Mouse (Mus musculus) retina, postnatal 7 days (tissue): ENCODE data around the gene Mafb.

Source experiments
- DNase-seq: peaks from one replicate; pipeline ENCODE4 v3.0.0-alpha.2; 2012; ENCODE audit warnings: low read depth, low spot score

Gene Mafb

DNA sequence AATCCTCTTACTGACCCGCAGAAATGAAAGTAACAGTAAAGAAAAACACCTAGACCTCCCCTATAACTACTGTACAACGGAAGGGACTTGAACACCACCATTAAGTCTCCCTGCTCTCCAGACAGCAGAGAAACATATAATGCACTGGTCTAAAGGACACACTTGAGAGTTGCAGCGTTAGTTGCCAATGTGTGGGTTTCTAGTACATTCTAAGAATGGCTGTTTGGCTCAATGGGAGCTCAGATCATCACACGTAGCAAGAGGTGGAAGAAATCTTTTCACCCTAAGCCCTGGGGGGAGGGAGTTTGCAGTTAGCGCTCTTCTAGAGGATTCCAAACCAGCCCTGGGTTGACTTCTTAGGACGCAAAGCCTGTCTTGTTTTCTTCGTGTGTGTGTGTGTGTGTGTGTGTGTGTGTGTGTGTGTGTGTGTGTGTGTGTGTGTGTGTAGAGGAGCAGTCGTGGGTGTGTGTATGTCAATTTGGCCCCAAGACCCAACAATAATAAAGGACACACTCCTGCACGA, 2.7 kb downstream of the Mafb start:
- DNase-seq, result no peak

DNA sequence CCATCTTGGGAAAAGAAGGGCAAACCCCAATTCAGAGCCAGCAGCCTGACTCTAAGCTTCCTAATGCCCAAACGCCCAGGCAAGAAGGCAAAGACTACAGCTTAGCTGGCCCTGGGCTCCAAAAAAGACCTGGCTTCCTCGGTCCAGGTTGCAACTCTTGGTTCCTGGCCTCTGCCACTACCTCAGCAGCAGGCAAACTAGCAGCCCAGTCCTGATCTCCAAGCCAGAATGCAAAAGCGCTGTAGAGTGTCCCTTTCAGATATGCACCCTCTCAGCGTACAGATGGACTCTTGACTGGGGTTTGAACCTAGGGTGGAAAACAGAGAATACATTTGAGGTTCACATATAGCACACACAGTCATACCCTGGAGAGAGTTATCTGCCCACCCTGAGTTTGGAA, 3.7 kb downstream of the Mafb start:
- DNase-seq, result no peak

DNA sequence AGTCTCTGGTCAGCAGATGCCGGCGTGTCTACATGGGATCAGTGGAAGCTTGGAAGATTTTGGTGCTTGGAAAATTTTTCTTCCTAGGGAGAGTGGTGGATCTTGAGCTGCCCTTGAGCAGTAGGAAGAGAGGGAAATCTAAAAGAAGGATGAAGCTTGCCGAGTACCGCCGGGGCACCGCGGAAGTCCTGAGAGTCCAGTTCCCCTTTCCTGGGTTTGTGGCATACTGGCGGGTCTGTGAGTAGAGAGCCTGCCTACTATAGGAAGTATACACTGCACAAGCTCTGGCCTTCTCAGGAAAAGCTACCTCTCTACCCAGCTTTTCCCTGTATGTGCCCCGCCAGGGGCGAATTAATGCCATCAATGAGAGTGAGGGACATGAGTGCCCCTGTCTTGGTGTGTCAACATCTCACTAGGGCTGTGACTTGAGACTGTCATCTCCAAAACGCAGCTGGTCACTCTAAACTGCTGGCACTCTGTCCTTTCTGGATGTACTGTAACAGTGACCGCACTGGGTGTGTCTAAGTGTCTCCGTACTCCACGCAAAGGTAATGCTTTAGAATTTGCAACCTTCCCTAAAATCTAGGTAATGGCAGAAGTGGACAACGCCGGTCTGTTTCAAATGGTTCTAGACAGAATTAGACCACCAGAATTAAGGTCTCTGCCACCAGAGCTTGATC, 5.3 kb downstream of the Mafb start:
- DNase-seq, result no peak

GRCm38 (mm10) chr2:160360234-160360874, 6.5 kb downstream of the Mafb start:
- no peak for DNase-seq

DNA sequence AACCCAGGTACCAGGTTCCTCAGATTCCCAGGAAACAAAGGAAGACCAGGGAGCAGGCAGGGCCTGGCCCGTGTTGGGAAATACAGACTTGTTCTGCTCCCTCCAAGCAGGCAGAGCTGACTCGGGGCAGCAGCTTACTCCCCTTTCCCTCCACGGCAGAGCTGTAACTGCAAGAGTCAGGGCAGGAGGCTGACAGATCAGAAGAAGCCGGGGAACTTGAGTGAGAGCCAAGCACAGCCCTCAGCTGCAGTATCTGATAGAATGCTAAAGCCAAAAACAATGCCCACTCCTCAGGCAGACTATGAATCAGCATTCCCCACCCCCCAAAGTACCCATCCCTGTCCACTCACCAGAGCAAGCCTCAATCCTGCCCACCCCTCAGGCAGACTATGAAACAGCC, 8.0 kb downstream of the Mafb start:
- no peak for DNase-seq

- no peak for DNase-seq
Measured at GRCm38 (mm10) chr2:160357442-160357841, 9.4 kb downstream of the Mafb start.

- no peak for DNase-seq
Measured at GRCm38 (mm10) chr2:160356132-160356531, 10.7 kb downstream of the Mafb start.

GRCm38 (mm10) chr2:160354319-160354718, 12.5 kb downstream of the Mafb start:
- DNase-seq, result no peak

DNA sequence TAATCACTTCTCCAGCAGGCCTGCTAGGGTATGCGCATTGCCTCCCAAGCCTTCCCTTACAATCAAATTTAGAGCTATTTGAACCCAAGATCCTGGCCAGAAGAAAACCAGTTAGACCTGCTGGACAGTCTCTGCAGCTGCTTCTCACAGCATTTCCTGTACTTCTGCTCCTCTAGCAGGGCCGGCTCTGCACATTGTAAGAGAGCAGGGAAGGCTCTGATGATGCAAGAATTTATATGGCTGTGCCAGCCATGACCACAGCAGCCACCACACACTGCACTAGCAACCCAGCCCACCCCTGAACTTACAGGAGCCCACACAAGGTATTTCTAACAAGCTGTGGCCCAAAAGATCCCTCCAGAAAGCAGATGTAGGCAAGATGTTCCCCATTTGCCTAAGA, 13.3 kb downstream of the Mafb start:
- DNase-seq, result no peak

GRCm38 (mm10) chr2:160351038-160351574, 15.8 kb downstream of the Mafb start:
- no peak for DNase-seq

DNA sequence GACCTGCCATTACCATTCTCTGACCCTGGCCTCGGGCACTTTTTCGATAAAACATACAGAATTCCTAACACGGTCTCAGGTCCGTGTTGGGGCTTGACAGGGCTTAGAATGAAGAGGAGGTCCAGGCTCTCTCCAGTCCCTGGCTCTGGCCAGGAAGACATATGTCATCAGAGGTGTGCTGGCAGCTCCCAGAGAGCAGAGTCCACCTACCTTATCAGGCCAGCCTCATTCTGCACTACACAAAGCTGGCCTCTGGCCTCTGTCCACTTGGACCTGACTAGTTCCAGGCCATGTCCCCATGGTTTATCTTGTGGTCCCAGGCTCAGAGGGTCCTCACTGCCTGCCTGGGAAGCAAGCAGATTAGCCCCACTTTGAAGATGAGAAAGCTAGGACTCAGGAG, 17.3 kb downstream of the Mafb start:
- no peak for DNase-seq

GRCm38 (mm10) chr2:160348796-160349195, 18.1 kb downstream of the Mafb start:
- DNase-seq, result no peak

DNA sequence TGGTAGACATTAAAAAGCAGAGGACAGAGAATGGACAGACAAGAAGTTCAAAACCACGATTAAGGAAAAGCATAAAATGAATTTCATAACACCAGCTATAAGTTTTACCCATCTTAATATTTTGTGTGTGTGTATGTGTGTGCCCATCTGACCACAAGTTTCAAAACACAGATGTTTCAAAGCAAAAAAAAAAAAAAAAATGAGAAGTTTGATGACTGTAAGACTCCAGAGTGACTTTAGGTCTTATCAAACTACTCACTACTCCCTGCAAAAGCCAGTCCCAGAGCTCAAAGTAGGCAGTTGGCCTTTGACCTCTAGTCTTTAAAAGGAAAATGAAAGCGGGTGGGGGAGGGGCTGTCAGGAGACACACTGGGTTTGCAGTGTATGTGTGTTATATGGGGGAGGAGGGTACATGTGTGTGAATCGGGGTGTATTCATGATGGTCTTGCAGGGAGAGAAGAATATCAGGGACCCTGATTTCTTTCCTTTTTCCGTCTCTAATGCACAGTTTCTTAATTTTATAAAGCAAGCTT, 18.7 kb downstream of the Mafb start:
- no peak for DNase-seq

- no peak for DNase-seq
Measured at GRCm38 (mm10) chr2:160345644-160346043, 21.2 kb downstream of the Mafb start.

- DNase-seq, result no peak
Measured at GRCm38 (mm10) chr2:160340121-160340520, 26.7 kb downstream of the Mafb start.

DNA sequence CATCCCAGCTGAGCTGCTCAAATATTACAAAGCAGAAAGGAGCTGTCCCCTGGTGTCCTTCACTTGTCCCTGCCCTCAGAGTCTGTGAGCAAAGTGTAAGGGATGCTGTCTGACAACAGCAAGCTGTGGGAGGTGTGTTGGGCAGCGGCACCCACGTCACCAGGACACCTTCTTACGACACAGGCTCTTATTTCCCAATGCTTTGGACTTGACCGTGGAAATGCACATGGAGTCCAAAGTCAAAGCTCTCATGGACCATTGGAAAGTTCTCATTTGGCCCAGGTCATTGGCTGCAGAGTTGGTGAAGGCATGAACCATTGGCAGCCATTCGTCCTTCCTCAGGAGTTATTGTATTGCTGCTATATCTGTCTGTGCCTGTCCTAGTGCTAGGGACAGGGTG, 27.3 kb downstream of the Mafb start:
- no peak for DNase-seq

DNA sequence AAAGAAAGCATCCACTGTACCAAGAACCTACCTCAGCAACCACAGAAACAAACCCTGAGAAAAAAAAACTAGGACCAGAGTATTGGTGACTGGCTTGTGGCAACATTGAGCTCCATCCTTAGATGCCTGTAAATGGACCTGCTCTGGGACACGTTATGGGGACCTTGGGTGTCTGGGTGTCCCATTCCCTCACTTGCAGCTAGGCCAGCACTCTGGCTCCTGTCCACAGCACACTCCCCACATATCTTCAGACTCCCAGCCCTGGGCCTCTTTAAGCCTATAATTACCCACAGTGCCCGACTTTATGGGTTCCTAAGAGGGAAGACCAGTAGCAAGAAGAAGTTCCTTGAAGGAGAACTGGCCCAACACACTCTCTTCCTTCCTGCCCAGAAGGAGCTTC, 30.8 kb downstream of the Mafb start:
- no peak for DNase-seq

- DNase-seq, result no peak
Measured at GRCm38 (mm10) chr2:160335043-160335442, 31.8 kb downstream of the Mafb start.

GRCm38 (mm10) chr2:160334111-160334661, 32.7 kb downstream of the Mafb start, which contains the start of gene Gm826:
TSS of gene Gm826 (minus strand) at chr2:160334162.
- DNase-seq, result no peak

DNA sequence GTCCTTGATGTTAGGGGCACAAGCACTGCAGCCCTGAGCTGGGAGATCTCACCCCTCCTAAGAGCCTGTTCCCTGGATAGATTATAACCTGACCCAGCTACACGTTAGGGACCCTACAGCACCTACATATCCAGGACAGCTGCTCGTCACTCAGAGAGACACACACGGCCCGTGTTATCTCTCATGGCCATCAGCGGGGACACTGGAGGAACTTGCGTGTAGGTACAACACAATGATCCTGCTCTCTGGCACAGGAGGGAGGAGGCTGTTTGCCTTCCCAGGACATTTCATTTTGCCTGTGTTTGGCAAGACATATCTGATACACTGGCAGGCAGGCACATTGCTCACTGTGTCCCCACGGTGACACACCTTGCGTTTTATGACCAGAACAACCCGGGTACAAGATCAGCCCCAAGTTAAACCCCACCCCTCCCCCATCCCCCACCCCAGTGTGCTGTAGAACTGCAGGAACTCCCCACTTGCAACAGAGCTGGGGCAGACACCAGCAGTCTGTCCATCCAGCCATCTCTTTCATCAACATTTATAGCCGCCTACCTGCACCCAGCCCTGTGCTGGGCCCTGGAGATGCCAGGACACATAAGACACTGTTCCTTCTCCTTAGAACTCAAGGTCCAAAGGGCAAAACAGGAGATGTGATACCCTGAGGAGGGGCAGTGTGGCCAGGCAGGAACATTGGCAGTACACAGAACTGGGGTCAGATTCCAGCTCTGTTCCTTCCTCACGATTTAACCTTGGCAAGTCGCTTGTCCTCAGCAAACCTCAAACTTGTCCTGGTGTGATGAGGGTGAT, 34.1 kb downstream of the Mafb start:
- DNase-seq, result no peak

- no peak for DNase-seq
Measured at GRCm38 (mm10) chr2:160328886-160329285, 38.0 kb downstream of the Mafb start.

GRCm38 (mm10) chr2:160327716-160328115, 39.1 kb downstream of the Mafb start:
- no peak for DNase-seq
